Mouse (Mus musculus) fibroblast of lung, adult 2 months (primary cell): ENCODE results near the gene Utrn.

ENCODE experiments used
- DNase-seq: peaks from one replicate; pipeline ENCODE4 v3.0.0-alpha.2; 2011; ENCODE audit warnings: low read depth

Gene Utrn

DNA sequence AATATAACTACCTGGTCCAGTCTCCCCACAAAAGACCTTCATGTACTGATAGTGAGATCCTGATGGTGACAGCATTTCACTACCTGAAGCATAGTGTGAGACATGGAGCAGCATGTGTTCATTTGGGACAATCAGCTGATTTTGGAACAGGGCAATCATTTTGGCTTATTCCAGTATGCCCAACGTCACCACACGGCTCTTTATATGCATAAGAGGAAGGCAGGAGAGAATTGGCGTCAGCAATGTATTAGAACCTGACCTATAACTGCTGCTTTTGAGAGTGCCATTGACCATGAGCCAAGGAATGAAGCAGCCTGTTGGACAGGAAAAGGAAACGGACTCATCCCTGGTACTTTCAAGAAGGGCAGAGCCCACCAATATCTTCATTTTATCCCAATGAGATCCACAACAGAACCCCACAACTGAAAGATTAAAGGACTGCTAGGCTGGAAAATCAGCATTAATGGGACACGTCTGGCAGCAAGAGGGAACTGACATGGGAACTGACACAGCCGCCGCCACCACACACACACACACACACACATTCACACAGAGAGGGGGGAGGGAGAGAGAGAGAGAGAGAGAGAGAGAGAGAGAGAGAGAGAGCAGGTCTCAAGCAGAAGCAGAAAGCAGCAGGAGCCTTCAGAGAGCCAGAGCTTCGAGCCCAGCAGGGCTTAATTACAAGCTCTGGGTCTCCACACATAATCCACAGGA lies 73.2 kb downstream of the Utrn start:
- DNase-seq: no peak

DNA sequence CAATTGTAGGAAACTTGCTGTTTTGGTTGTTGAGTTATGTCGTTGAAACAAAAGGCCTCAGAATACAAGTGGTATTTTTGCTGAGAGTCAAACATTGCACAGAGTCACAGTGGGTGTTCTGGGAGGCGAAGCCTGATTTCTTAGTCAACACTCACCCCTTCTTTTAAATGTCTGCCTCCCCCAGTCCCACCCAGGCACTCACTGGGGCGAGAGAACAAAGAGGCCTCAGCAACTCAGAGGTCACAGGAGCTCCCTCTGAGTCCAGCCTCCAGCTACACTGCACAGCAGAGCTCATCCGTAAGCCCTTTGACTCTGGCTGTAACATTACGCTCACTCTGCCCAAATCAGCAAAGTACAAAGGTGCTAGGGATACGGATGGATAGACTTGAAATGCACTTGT lies 77.1 kb downstream of the Utrn start:
- no peak for DNase-seq

DNA sequence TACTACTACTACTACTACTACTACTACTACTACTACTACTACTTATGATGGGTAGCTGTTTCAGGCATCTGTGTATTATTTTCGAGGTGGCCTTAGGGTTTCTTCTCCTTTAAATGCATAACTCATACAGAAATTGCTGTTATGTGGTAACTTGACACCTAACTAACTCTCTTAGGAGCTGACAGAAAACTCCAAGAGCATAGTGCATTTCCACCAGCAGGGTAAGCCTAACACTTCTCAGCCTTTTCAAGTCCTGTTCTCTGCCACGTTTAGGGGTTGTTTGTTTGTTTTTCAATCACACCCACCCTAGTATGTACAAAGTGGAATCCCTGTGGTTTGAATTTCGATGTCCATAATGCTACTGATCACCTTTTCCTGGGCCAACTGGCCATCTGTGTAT lies 78.3 kb downstream of the Utrn start:
- no peak for DNase-seq

DNA sequence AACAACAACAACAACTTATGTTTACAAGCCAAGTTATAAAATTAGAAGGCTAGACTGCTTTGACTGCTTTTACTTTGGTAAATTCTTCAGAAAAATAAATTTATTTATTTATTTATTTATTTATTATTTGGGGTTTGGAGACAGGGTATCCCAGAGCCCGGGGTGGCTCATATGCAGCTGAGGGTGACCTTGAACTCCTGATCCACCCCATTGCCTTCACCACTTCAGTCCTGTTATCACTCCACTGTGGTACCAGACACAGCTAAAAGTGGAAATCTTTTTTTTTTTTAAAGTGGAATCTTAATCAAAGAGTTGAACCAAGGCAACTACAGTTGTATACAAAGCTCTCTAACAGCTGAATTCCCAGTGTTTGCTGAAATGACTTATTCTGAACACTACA lies 80.6 kb downstream of the Utrn start:
- no peak for DNase-seq

DNA sequence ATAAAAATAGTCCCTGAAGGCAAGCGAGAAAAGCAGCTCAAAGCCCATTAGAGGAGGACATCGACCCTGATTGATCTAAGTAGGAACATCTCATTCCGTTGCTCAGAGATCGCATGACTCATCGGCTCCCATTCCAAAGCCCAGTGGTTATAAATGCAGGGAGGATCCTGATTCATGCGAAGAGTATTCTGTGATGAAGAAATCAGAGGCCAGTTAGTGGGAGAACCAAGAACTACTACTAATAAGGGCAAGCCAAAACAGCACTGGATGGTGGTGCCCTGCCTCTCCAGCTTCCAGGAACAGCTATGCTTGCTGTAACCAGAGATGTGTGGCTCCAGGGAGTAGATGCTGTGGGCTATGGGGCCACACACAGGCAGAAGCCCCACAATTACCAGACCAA lies 81.2 kb downstream of the Utrn start:
- peak; percentile 82 for DNase-seq

DNA sequence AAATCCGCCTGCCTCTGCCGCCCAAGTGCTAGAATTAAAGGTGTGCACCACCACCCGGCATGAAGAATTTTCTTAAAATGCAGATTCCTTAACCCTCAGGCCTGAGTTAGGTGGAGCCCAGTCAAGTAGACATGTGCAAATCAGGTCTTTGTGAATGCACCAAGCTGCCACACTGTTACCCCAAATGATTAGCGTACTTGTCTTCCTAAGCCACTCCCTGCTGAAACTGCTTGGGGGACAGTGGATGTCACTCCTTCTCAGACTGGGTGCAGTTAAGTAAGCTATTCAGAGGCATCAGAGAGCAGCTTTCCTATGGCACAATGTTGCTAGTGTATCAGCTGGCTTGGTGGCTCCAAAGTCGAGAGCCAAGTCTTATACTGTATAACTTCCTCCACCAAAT lies 83.9 kb downstream of the Utrn start:
- no peak for DNase-seq

DNA sequence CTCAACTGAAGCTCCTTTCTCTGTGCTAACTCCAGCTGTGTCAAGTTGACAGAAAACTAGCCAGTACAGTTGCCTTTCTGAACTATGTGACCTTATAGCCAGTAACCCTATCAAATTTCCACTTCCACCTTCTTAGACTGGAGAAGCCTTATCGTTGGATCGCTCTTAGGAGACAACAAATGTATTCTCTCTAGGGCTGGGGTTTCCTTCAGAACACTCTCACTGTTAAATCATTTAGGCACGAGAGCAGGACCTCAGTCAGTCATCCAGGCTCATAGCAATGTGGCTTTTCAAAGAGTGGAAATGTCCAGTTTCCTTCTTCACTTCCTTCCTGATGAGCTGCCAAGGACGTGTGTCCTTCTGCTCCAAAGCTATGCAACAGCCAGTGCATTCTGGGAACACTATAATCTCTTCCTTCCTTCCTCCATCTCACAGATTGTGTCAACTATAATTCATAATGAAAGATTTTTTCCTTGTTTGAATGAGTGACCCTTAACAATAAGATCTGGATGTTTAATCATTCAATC lies 87.7 kb downstream of the Utrn start:
- DNase-seq: no peak

DNA sequence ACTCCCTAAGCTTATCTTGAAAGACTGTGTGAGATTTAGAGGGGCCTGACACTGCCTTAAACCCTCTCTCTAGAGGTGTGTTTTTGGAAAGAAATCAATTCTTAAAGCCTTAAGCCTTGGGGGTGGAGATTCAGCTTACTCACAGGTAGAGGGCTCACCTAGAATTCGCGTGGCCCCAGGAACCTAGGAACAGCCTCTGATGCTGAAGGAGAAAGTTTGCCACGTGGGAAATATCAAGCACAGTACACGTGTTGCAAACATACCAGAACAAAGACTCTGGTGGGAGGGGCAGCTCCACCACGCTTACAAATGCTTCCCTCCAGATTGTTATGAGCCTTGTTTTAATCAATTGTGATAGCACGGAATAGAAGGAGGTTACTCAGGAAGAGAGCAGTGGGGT lies 96.0 kb downstream of the Utrn start:
- no peak for DNase-seq

DNA sequence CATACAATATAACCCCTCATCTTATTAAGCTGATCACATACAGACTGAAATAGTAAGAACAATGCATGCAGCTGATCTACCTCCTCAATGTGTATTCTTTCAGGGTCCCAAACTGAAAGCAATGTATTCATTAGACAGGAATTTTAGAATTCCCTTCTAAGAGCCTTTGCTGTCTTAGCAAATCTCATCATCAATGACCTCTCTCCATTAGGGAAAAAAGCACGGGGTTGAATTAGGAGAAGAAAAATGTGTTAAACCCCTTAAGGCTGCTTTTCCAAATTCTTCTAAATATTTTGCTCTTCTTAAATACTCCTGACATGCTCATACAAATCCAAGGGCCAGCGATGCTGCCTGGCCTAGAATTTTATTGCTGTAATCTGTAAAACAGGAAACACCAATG lies 97.7 kb downstream of the Utrn start:
- DNase-seq: no peak

DNA sequence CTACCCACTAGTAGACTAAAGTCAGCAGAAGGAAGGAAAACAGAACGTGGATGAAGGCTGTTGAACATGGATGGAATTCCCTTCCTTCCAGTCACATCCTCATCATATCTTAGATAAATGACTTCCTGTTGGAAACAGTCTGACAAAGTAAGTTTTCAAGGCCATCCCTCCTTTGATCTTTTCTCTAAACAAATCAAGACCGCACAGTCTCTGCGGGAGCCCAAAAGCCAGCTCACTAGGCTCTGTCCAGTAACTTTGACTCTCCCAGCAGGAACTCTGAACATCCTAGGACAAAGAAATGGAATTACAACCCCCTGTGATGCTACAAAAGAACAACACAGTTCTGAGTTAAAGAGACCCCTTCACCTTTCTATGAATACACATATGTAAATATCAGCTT lies 106.5 kb downstream of the Utrn start:
- no peak for DNase-seq

DNA sequence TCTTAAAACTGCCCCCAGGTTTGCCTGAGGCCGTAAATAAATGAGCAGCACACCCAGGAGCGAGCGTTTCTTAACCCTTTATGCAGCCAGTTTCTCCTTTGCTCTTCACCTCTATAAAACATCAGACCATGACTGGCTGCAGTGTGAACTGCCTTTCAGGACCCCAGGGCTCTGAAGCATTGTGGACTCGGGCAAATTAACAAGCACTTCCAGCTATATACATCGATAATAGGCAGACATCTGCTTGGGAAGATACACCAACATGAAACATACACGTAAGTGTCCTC lies 110.5 kb downstream of the Utrn start:
- no peak for DNase-seq

DNA sequence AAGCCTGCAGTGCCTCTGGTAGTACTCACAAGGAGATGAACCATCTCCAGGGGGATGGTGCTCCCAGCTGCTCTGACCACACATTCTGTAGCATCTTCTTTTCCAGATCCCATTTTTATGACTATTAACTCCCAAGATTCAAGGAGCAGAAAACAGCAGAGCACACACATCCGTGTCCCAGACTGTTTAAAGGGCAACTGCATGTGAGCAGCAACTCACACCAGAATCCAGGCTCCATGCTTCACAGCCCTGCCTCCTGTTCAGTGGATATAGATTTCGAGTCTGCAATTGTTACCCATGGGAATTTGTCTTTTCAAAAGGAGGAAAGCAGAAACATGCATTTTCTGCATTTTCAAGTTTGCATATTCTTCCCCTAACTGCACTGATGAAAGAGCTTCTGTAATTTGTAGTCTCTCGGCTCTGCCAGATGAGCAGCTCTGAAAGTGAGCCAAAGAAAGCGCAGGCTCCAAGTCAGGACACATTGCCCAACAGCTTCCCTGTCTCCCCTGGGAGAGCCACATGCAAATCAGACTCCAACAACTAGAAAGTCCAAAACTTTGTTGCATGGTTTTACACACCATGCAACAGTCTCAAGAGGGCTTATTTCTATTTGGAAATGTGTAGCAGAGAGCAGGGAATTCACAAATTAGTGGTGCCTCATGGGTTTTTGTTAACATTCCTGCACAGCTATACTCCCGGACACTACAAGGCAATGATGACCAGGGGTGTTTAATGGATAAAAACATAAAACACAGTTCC lies 111.0 kb downstream of the Utrn start:
- DNase-seq: peak; percentile 70

DNA sequence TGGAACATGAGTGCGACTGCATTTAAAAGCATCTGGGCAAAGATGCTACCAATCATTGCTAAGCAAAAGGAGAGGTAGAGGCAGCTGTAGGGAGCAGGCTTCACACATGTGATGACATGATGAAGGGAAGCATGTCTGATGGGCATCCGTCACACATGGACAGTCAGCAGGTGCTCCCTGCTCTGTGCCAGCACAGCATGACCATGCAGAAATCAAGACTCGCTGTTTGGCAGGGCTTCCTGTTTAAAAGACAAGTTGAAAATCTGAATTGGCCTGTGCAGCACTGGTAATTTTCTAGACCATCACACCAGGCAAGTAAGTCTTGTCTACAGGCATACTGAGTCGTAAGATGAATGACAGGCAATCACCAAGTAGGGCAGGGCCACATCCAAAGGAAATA lies 112.5 kb downstream of the Utrn start:
- no peak for DNase-seq

DNA sequence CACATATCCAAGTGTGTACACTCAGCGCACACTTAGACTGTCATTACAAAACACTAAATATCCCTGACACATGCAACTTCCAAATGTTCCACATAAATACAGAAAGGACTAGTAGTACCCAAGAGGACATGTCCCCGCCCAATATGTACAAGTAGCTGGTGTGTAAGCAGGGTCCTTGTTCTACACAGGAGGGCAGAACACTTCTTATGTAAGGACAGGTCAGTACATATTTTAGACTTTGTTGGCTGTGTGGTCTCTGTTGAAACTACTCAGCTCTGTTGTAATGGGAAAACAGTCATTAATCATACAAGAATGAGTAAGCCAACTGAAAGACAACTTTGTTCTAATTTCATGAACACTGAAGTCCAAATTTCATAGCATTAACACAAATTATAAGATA lies 114.3 kb downstream of the Utrn start:
- no peak for DNase-seq

DNA sequence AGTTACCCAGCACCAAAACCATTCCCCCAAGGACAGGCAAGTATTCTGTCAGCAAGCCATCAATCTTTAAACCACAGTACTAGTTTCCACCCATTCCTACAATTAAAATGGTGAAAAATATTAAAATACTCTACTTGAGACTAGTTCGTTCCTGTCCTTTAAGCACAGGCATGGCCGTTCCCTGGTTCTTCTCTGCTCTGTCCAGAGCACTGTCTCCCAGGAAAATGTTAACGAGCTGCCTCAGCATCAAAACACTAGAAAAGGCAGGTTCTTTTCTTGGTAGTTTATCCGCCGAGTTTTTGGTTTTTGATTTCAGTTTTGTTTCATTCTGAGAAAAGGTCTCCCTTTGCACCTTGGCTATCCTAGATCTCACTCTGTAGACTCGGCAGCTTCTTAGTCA lies 115.0 kb downstream of the Utrn start:
- no peak for DNase-seq

DNA sequence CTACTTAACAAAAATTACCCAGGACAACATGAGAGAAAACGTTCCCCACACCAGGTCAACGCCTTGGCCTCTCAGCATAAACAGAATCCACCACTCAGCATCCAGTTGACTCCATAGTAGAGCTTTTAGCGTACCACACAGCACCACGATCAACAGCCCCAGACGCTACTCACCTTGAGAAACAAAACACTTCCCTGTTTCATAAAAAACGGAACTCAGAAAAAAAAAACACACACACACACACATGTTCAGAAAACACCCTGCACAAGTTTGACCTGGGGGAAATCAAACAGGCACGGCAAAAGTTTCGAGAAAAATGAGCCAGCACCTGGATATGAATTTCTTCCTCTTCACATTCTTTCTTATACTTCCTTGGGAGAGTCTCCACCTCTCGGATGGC lies 125.4 kb downstream of the Utrn start:
- DNase-seq: no peak

DNA sequence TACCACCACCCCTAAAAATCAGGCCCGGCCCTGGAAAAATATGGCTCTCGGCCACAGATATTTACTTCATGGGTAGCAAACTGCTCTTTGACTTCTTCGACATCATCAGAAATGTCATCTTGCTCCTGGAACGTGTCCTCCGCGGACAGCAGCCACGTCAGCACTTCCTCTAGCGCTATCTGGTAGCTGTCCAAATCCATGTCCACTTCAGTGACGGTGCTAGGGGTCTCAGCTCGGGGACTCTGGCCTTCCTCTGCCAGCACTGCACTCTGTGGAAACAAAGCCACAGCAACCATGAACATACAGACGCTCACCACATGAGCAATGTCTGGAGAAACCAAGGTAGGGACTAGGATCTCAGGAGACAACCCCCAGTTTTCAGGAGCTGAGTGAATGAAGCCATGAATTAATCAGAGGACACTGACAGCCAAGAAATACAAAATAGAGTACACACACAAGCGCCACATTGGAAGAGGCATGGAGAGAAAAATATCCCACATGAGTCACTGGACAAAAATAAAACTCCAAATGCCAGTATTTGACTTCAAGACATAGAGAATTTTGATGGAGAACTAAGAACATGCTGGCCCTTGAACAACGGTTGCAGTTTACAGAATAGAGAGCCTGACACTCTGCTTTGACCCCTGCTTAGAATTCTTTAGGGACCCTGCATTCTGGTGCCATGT lies 129.7 kb downstream of the Utrn start:
- peak; percentile 38 for DNase-seq

DNA sequence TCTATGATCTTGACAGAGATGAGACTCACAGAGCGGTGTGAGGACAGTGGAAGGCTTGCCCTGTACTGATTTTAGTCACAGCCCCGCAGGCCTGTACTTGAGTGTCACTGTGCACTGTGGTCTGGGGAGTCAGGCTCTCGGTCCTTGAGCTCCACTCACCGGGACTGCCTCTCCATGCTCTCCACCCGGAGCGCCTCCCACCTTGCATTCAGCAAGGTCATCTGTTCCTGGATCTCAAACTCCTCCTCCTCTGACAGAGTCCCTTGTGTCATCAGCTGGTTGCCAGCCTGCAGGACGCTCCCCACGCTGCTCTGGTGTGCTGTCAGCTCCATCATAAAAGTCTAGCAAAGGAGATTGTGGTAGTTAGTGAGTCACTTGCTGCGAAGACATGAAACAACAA lies 131.2 kb downstream of the Utrn start:
- no peak for DNase-seq

DNA sequence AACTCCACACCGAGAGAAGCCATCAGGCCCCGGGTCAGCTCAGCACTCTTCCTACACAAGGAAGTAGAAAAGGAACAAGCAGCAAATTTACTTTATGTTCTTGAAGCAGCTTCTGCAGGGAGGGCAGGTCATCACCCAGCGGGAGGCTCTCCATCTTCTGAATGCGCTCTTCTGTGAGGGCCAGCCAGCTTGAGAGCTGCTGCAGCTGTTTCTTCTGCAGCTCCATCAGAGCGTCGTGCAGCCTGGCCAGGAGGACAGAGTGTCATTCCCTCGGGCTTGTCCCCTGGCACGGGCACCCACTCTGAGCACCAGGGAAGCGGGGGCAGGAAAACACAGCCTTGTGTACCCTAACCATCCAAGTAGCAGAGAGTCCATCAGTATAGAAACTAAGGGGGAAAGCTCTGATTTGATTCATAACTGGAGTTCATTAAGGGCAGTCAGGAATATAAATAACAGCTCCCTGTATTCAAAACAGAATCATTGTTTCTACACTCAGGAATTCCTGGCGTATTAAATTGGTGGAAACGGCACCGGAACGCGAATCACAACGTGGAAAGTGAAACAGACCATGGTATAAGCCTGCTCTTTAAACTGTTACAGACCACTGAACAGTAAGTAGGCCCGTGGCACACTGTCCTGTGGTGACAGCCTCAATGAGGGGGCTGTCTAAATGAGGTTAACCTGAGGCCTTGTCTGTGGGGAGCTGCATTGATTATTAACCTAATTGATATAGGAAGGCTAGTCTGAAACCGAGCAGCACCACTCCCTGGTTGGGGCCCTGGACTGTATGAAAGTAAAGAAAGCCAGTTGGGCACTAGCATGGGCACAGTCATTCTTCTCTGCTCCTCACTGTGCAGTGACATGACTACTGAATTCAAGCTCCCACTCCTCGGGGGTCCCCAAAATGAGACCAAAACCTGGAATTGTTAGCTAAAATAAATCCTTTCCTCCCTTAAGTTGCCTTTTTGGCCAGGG lies 132.0 kb downstream of the Utrn start:
- DNase-seq: no peak

DNA sequence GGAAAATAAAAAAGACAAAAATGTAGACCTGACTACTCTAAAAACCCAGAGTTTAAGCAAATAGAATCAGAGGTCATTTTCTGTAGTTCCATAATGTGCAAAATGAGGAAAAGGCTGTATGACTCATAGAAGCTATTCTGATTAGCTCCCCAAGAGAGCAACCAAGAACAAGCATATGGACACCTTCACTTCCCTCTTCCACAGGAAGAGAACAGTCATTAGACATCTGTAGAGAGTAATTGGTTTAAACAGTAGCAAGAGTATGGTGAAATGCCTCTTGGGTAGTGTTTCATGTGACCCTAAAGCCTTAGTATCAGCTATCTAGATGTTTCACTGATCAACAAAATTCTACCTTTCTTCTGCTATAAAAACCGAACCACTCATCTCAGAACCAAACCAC lies 133.5 kb downstream of the Utrn start:
- DNase-seq: no peak

DNA sequence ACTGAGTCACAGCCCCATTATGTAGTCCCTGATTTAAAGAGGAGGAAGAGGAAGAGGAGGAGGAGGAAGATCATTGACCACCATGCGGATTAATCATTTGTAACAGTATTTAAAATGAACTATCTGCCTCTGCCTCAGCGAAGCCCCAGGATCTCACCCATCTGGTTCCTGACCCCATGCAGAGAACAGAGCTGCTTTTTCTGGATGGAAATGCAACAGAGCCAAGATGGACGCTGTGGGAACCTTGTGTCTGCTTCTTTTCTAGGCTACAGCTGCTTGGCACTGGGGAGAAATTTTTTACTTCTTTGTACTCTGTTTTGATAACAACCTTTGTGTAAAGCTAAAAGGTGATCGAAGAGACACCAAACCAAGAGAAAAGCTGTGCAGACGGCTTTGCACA lies 137.7 kb downstream of the Utrn start:
- DNase-seq: no peak

DNA sequence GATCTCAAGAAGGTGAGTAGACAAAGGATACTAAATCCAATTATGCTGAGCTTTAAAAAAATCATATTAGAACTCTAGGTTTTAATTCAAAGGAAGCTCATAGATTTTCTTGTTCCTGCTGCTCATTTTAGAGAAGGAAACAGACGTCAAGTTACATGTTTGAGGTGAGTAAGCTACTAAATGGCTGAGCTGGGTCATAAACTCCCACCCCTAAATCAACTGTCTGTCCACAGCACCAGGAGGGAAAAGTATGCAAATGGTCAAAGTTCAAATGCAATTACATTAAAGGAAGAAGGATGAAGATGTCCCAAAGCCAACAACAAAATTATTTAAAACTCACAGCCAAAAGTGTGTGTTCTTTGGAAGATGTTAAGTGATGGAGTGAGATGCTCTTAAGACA lies 139.5 kb downstream of the Utrn start:
- DNase-seq: no peak
